Mouse (Mus musculus): ENCODE measurements around the gene Naa35. TPM values are rescaled to one million over a fixed set of nuclear protein-coding genes. Genes with fewer than 3 reads are reported as not detected.

Naa35 gene
- total RNA-seq, 1 experiment = 79.1 TPM

DNA sequence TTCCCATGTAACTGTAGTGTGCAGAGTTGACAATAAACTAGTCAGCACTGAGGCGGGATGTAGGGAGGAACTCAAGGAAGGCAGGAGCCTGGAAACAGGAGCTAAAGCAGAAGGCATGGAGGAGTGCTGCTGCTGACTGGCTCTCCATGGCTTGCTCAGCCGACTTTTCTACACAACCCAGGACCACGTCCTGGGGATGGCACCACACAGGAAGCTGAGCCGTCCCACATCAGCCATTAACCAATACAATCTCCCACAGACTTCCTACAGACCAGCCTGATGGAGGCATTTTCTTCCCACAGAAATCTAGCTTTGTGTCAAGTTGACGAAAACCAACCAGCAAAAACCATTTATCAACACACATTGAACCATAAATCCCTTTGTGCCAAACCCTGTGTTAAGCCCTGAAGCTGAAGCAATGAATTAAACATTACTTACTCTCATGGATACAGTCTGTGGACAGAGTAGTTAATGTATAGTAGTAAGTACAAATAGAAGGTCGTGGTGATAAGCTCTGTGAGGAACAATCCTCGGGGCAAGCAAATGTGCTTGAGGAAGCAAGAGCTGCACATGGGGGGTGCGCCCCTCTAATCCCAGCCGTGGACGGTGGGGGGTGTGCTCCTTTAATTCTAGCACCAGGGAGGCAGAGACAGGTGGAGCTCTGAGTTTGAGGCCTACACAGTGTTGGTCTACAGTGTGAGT is 20.3 kb downstream of the Naa35 start:
- peaks cover 24% of the 10 kb centered on the region for H3K36me3 ChIP-seq (ENCODE audit: control insufficient read depth, insufficient read depth, low read length, poor library complexity, severe bottlenecking)
- no peak overlapping the region for H3K27ac ChIP-seq (ENCODE audit: insufficient read depth, low read depth, low read length, poor library complexity, severe bottlenecking)
- no peaks in the 10 kb centered on the region for H3K4me1 ChIP-seq (ENCODE audit: control insufficient read depth in 2 of 2, insufficient read depth in 2 of 2, low read length in 2 of 2, poor library complexity in 1 of 2)
- no peaks in the 10 kb centered on the region for H3K9me3 ChIP-seq (ENCODE audit: control insufficient read depth, insufficient read depth, low read depth, low read length)
- H3K9ac ChIP-seq (ENCODE audit: insufficient read depth, low read depth, low read length, poor library complexity, severe bottlenecking) = no peak overlapping the region
- no peak overlapping the region for H3K4me3 ChIP-seq (ENCODE audit: insufficient read depth in 1 of 2, low read depth in 1 of 2, low read length in 2 of 2, poor library complexity in 1 of 2, severe bottlenecking in 1 of 2)
- in situ Hi-C loops (cut with MboI; ENCODE audit: low sequenced_read_pairs in 2 of 2, unreplicated experiment in 2 of 2) = no loop called here
- TF ChIP-seq HCFC1 (IDR thresholded peaks at IDR 0.05; ENCODE audit: borderline replicate concordance, insufficient read depth, low read length) (no peak), MAFK (IDR thresholded peaks at IDR 0.05; ENCODE audit: insufficient read depth, low read depth, low read length) (no peak), ZNF384 (IDR thresholded peaks at IDR 0.05; ENCODE audit: low read depth, low read length) (no peak), ZC3H11A (IDR thresholded peaks at IDR 0.05; ENCODE audit: borderline replicate concordance, low read depth, low read length) (no peak), CHD2 (IDR thresholded peaks at IDR 0.05; ENCODE audit: low read depth, low read length) (no peak)
- no peak for DNase-seq (ENCODE audit: low read depth, low spot score)

DNA sequence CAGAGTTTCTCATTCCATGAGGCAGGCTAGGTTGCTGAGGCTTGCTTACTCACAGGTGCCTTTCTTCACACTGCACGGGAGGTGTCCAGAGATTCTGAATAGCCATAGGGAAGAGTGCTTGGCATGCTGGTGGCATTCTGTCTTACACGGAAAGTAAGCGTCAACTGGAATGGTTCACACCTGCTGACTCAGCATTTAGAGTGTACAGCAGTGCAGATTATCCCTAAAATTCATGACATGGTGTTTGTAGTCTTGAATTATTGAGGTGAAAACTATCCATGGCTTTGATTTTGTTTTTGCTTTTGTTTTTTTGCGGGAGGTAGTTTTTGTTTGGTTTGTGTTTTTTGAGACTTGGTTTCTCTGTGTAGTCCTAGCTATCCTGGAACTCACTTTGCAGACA is 24.8 kb downstream of the Naa35 start:
- Histone ChIP-seq H3K36me3 (ENCODE audit: control insufficient read depth, insufficient read depth, low read length, poor library complexity, severe bottlenecking) (peaks cover 25% of the 10 kb centered on the region), H3K9ac (ENCODE audit: insufficient read depth, low read depth, low read length, poor library complexity, severe bottlenecking) (no peak overlapping the region), H3K4me1 (ENCODE audit: control insufficient read depth in 2 of 2, insufficient read depth in 2 of 2, low read length in 2 of 2, poor library complexity in 1 of 2) (peaks cover 0 to 8% of the 10 kb centered on the region in 2 experiments; a peak in 1 of 4 replicates), H3K27ac (ENCODE audit: insufficient read depth, low read depth, low read length, poor library complexity, severe bottlenecking) (no peak overlapping the region), H3K4me3 (ENCODE audit: insufficient read depth in 1 of 2, low read depth in 1 of 2, low read length in 2 of 2, poor library complexity in 1 of 2, severe bottlenecking in 1 of 2) (no peak overlapping the region), H3K9me3 (ENCODE audit: control insufficient read depth, insufficient read depth, low read depth, low read length) (no peaks in the 10 kb centered on the region)
- in situ Hi-C loops (cut with MboI; ENCODE audit: low sequenced_read_pairs in 2 of 2, unreplicated experiment in 2 of 2) = no loop called here
- TF ChIP-seq CHD2 (IDR thresholded peaks at IDR 0.05; ENCODE audit: low read depth, low read length) (no peak), MAFK (IDR thresholded peaks at IDR 0.05; ENCODE audit: insufficient read depth, low read depth, low read length) (peak; percentile 93), ZNF384 (IDR thresholded peaks at IDR 0.05; ENCODE audit: low read depth, low read length) (no peak), ZC3H11A (IDR thresholded peaks at IDR 0.05; ENCODE audit: borderline replicate concordance, low read depth, low read length) (no peak), HCFC1 (IDR thresholded peaks at IDR 0.05; ENCODE audit: borderline replicate concordance, insufficient read depth, low read length) (no peak)
- no peak for DNase-seq (ENCODE audit: low read depth, low spot score)

DNA sequence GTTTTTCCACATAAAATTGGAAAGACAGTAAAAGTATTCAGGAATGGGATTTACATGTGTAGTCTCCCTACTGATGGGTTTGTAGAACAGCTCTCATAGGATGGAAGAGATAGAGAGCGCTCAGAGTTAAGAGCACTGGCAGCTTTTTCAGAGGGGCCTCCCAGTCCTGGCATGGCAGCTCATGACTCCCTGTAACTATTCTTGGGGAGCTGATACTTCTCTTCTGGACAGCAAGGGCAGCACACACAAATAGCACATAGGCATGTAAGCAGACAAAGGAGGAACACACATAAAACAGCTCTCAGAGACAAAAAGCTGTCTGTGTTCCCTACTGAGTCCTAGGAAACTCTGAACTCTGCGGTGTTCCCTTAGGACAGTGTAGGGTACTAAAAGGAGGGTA is 25.4 kb downstream of the Naa35 start:
- no peak overlapping the region for H3K27ac ChIP-seq (ENCODE audit: insufficient read depth, low read depth, low read length, poor library complexity, severe bottlenecking)
- in situ Hi-C loops (cut with MboI; ENCODE audit: low sequenced_read_pairs in 2 of 2, unreplicated experiment in 2 of 2) = no loop called here
- H3K36me3 ChIP-seq (ENCODE audit: control insufficient read depth, insufficient read depth, low read length, poor library complexity, severe bottlenecking) = peaks cover 22% of the 10 kb centered on the region

GRCm38 (mm10) chr13:59613868-59614267 is 28.8 kb downstream of the Naa35 start:
- in situ Hi-C loops (cut with MboI; ENCODE audit: low sequenced_read_pairs in 2 of 2, unreplicated experiment in 2 of 2) = no loop called here
- DNase-seq (ENCODE audit: low read depth, low spot score) = no peak
- peaks cover 0 to 8% of the 10 kb centered on the region in 2 experiments; a peak in 1 of 4 replicates for H3K4me1 ChIP-seq (ENCODE audit: control insufficient read depth in 2 of 2, insufficient read depth in 2 of 2, low read length in 2 of 2, poor library complexity in 1 of 2)
- H3K36me3 ChIP-seq (ENCODE audit: control insufficient read depth, insufficient read depth, low read length, poor library complexity, severe bottlenecking) = peaks cover 18% of the 10 kb centered on the region
- H3K27ac ChIP-seq (ENCODE audit: insufficient read depth, low read depth, low read length, poor library complexity, severe bottlenecking) = no peak overlapping the region
- TF ChIP-seq HCFC1 (IDR thresholded peaks at IDR 0.05; ENCODE audit: borderline replicate concordance, insufficient read depth, low read length) (no peak), ZC3H11A (IDR thresholded peaks at IDR 0.05; ENCODE audit: borderline replicate concordance, low read depth, low read length) (no peak), ZNF384 (IDR thresholded peaks at IDR 0.05; ENCODE audit: low read depth, low read length) (no peak), CHD2 (IDR thresholded peaks at IDR 0.05; ENCODE audit: low read depth, low read length) (no peak), MAFK (IDR thresholded peaks at IDR 0.05; ENCODE audit: insufficient read depth, low read depth, low read length) (no peak)
- no peak overlapping the region for H3K9ac ChIP-seq (ENCODE audit: insufficient read depth, low read depth, low read length, poor library complexity, severe bottlenecking)
- H3K9me3 ChIP-seq (ENCODE audit: control insufficient read depth, insufficient read depth, low read depth, low read length) = no peaks in the 10 kb centered on the region
- H3K4me3 ChIP-seq (ENCODE audit: insufficient read depth in 1 of 2, low read depth in 1 of 2, low read length in 2 of 2, poor library complexity in 1 of 2, severe bottlenecking in 1 of 2) = no peak overlapping the region

More for the DNA sequence above, 25.4 kb downstream of the Naa35 start:
- TF ChIP-seq ZC3H11A (IDR thresholded peaks at IDR 0.05; ENCODE audit: borderline replicate concordance, low read depth, low read length) (no peak), HCFC1 (IDR thresholded peaks at IDR 0.05; ENCODE audit: borderline replicate concordance, insufficient read depth, low read length) (no peak), ZNF384 (IDR thresholded peaks at IDR 0.05; ENCODE audit: low read depth, low read length) (no peak), CHD2 (IDR thresholded peaks at IDR 0.05; ENCODE audit: low read depth, low read length) (no peak), MAFK (IDR thresholded peaks at IDR 0.05; ENCODE audit: insufficient read depth, low read depth, low read length) (no peak)
- no peak for DNase-seq (ENCODE audit: low read depth, low spot score)
- Histone ChIP-seq H3K4me3 (ENCODE audit: insufficient read depth in 1 of 2, low read depth in 1 of 2, low read length in 2 of 2, poor library complexity in 1 of 2, severe bottlenecking in 1 of 2) (no peak overlapping the region), H3K4me1 (ENCODE audit: control insufficient read depth in 2 of 2, insufficient read depth in 2 of 2, low read length in 2 of 2, poor library complexity in 1 of 2) (peaks cover 0 to 8% of the 10 kb centered on the region in 2 experiments; a peak in 1 of 4 replicates), H3K9ac (ENCODE audit: insufficient read depth, low read depth, low read length, poor library complexity, severe bottlenecking) (no peak overlapping the region), H3K9me3 (ENCODE audit: control insufficient read depth, insufficient read depth, low read depth, low read length) (no peaks in the 10 kb centered on the region)

Data from ES-E14 (cell line).